12 mouse cellular contexts compared by ENCODE assay signal in genomic region chr11:88648407-88648806, GRCm38 (mm10).
A peak's percentile ranks its signal among the peaks of the same experiment; 100 is the strongest.
DNase-seq lines count a peak whose midpoint lies in the region; ATAC-seq lines count a peak whose summit lies in the region.
"Had no signal": no experiment of that assay in that cellular context is flagged by ENCODE, and none has a peak within 500 bp of the region (broad histone marks: within the 10 kb centered on the region; RNA-seq: fewer than 3 reads in every experiment).

No protein-coding gene starts in this region.

- 36% methylated on average over 5 of the region's 5 CpGs for WGBS in forebrain, embryonic 13.5 days
- WGBS in forebrain, embryonic 10.5 days = 85% methylated on average over 5 of the region's 5 CpGs
- WGBS in kidney, embryonic 16.5 days = 25% methylated on average over 5 of the region's 5 CpGs
- WGBS in forebrain, embryonic 15.5 days = 23% methylated on average over 5 of the region's 5 CpGs
- 51% methylated on average over 5 of the region's 5 CpGs for WGBS in midbrain, embryonic 14.5 days

- no peak for DNase-seq in forebrain, embryonic 10.5 days (ENCODE audit: extremely low spot score, low spot score)
- DNase-seq in kidney, postnatal 10 days = no peak
- peak; percentile 61 for DNase-seq in midbrain, embryonic 14.5 days
- no peak for DNase-seq in spleen, postnatal 14 days (ENCODE audit: low spot score in 2 of 2)
- DNase-seq in spleen, adult 18-20 months = no peak
- DNase-seq: adrenal gland, postnatal 36 days; cerebellum, adult 9-10 months; gastrocnemius, postnatal 10 days; liver, postnatal 0 days had no signal

- peaks cover 88% of the 10 kb centered on the region for H3K4me1 ChIP-seq in forebrain, embryonic 13.5 days
- H3K4me1 ChIP-seq in forebrain, embryonic 10.5 days = peaks cover 88% of the 10 kb centered on the region
- H3K4me1 ChIP-seq in kidney, embryonic 16.5 days (ENCODE audit: insufficient read depth, low read length) = peaks cover 19% of the 10 kb centered on the region
- peaks cover 88% of the 10 kb centered on the region for H3K4me1 ChIP-seq in forebrain, embryonic 15.5 days
- peaks cover 72% of the 10 kb centered on the region for H3K4me1 ChIP-seq in midbrain, embryonic 14.5 days (ENCODE audit: control insufficient read depth, insufficient read depth, low read length)

- no peak overlapping the region for H3K4me3 ChIP-seq in forebrain, embryonic 13.5 days
- H3K4me3 ChIP-seq in forebrain, embryonic 10.5 days = no peak overlapping the region
- H3K4me3 ChIP-seq in kidney, embryonic 16.5 days (ENCODE audit: low read length) = no peak overlapping the region
- H3K4me3 ChIP-seq in forebrain, embryonic 15.5 days = no peak overlapping the region
- H3K4me3 ChIP-seq in midbrain, embryonic 14.5 days (replicated peaks; ENCODE audit: low read depth, low read length) = no peak overlapping the region

- no peak for ATAC-seq in forebrain, embryonic 13.5 days
- 0 out of 2 replicates have a peak, but pooled peaks have one; percentile 46 for ATAC-seq in kidney, embryonic 16.5 days (ENCODE audit: low FRiP score, low TSS enrichment)
- no peak; the same call in 1 of the 2 replicates for ATAC-seq in forebrain, embryonic 15.5 days (replicated peaks)
- ATAC-seq in midbrain, embryonic 14.5 days (ENCODE audit: low FRiP score, low TSS enrichment) = no peak
- ATAC-seq: liver, postnatal 0 days had no signal

- H3K9ac ChIP-seq in forebrain, embryonic 13.5 days = no peak overlapping the region
- no peak overlapping the region for H3K9ac ChIP-seq in kidney, embryonic 16.5 days (replicated peaks; ENCODE audit: low read length)
- no peak overlapping the region for H3K9ac ChIP-seq in forebrain, embryonic 15.5 days (replicated peaks)
- no peak overlapping the region for H3K9ac ChIP-seq in midbrain, embryonic 14.5 days (replicated peaks; ENCODE audit: low read length)
- H3K9ac ChIP-seq: liver, postnatal 0 days had no signal

- H3K27me3 ChIP-seq in forebrain, embryonic 13.5 days = no peaks in the 10 kb centered on the region
- H3K27me3 ChIP-seq in forebrain, embryonic 10.5 days (ENCODE audit: poor library complexity, severe bottlenecking) = no peaks in the 10 kb centered on the region
- no peaks in the 10 kb centered on the region for H3K27me3 ChIP-seq in kidney, embryonic 16.5 days (ENCODE audit: insufficient read depth, low read length)
- no peaks in the 10 kb centered on the region for H3K27me3 ChIP-seq in forebrain, embryonic 15.5 days
- no peaks in the 10 kb centered on the region for H3K27me3 ChIP-seq in midbrain, embryonic 14.5 days (ENCODE audit: control insufficient read depth, insufficient read depth, low read length)

- H3K9me3 ChIP-seq in forebrain, embryonic 13.5 days (replicated peaks) = no peaks in the 10 kb centered on the region
- H3K9me3 ChIP-seq in forebrain, embryonic 10.5 days = no peaks in the 10 kb centered on the region
- H3K9me3 ChIP-seq in kidney, embryonic 16.5 days (ENCODE audit: low read length) = no peaks in the 10 kb centered on the region
- no peaks in the 10 kb centered on the region for H3K9me3 ChIP-seq in forebrain, embryonic 15.5 days
- H3K9me3 ChIP-seq in midbrain, embryonic 14.5 days (ENCODE audit: control insufficient read depth, low read length) = no peaks in the 10 kb centered on the region

- no peak overlapping the region for H3K4me2 ChIP-seq in forebrain, embryonic 13.5 days
- H3K4me2 ChIP-seq in kidney, embryonic 16.5 days (replicated peaks; ENCODE audit: low read depth, low read length) = no peak overlapping the region
- no peak overlapping the region for H3K4me2 ChIP-seq in forebrain, embryonic 15.5 days (replicated peaks)
- no peak overlapping the region for H3K4me2 ChIP-seq in midbrain, embryonic 14.5 days (ENCODE audit: low read length)

- H3K36me3 ChIP-seq in forebrain, embryonic 13.5 days (ENCODE audit: poor library complexity, severe bottlenecking) = peaks cover 11% of the 10 kb centered on the region; the same call in 1 of the 2 replicates
- peaks cover 73% of the 10 kb centered on the region for H3K36me3 ChIP-seq in forebrain, embryonic 10.5 days (replicated peaks)
- H3K36me3 ChIP-seq in kidney, embryonic 16.5 days (ENCODE audit: insufficient read depth, low read length) = peaks cover 12% of the 10 kb centered on the region
- H3K36me3 ChIP-seq in forebrain, embryonic 15.5 days = no peaks in the 10 kb centered on the region
- 0 out of 2 replicates have a peak, but pooled peaks cover 4% of the 10 kb centered on the region for H3K36me3 ChIP-seq in midbrain, embryonic 14.5 days (ENCODE audit: control insufficient read depth, insufficient read depth, low read length)

- H3K27ac ChIP-seq in forebrain, embryonic 13.5 days = peak overlapping the region; percentile 66
- no peak overlapping the region for H3K27ac ChIP-seq in forebrain, embryonic 10.5 days
- no peak overlapping the region for H3K27ac ChIP-seq in kidney, embryonic 16.5 days (ENCODE audit: low read length)
- H3K27ac ChIP-seq in forebrain, embryonic 15.5 days (replicated peaks) = peak overlapping the region; percentile 36
- peak overlapping the region; percentile 55 for H3K27ac ChIP-seq in midbrain, embryonic 14.5 days (replicated peaks; ENCODE audit: low read depth, low read length)

Comparison
In these comparisons a context has a peak if more than half of its experiments do, and no peak if none do; other contexts are left out.
1. H3K27ac ChIP-seq: peak in forebrain, embryonic 13.5 days (single experiment), forebrain, embryonic 15.5 days (single experiment) and midbrain, embryonic 14.5 days (single experiment); none in forebrain, embryonic 10.5 days (single experiment) and kidney, embryonic 16.5 days (single experiment).